Mouse (Mus musculus) kidney, postnatal 4 days (tissue): Measurements from ENCODE around the gene Nlrp1b.
A peak's percentile ranks its signal among the peaks of the same experiment; 100 is the strongest.

Experiments used
- DNase-seq, 2 experiments: peaks; one replicate each; pipeline ENCODE4 v3.0.0; 2021; ENCODE audit warnings: mixed read lengths in 2 of 2

Gene Nlrp1b

GRCm38 (mm10) chr11:71230684-71231480, at the start of gene Nlrp1b:
TSS of gene Nlrp1b (minus strand) at chr11:71230733.
- peak in 1 of 2 experiments; percentile 6 for DNase-seq

- no peak for DNase-seq
These were observed 30.5 kb upstream of the Nlrp1b start for GRCm38 (mm10) chr11:71261036-71261435.

- no peak for DNase-seq
These were observed 20.8 kb upstream of the Nlrp1b start for GRCm38 (mm10) chr11:71251333-71251732.

- DNase-seq = peak; percentile 10 to 25
These were observed 5.9 kb downstream of the Nlrp1b start for GRCm38 (mm10) chr11:71224614-71225013.

- no peak for DNase-seq
These were observed 27.8 kb downstream of the Nlrp1b start for GRCm38 (mm10) chr11:71202703-71203102.

GRCm38 (mm10) chr11:71199349-71199748, 31.2 kb downstream of the Nlrp1b start:
- no peak for DNase-seq

- DNase-seq = no peak
These were observed 60.9 kb downstream of the Nlrp1b start for GRCm38 (mm10) chr11:71169633-71170032.

- no peak for DNase-seq
These were observed 66.4 kb downstream of the Nlrp1b start for GRCm38 (mm10) chr11:71164139-71164538.

- no peak for DNase-seq
These were observed 70.9 kb downstream of the Nlrp1b start for GRCm38 (mm10) chr11:71159439-71160136.

GRCm38 (mm10) chr11:71155272-71155671, 75.3 kb downstream of the Nlrp1b start:
- DNase-seq = no peak

- peak in 1 of 2 experiments; percentile 11 for DNase-seq
These were observed 85.9 kb downstream of the Nlrp1b start, which contains the start of gene Nlrp1a for GRCm38 (mm10) chr11:71144661-71145060. TSS of gene Nlrp1a (minus strand) at chr11:71144704.

GRCm38 (mm10) chr11:71142031-71142430, 88.5 kb downstream of the Nlrp1b start:
- no peak for DNase-seq

GRCm38 (mm10) chr11:71107128-71107527, 123.4 kb downstream of the Nlrp1b start:
- DNase-seq = no peak

GRCm38 (mm10) chr11:71106261-71107021, 124.1 kb downstream of the Nlrp1b start:
- no peak for DNase-seq

GRCm38 (mm10) chr11:71103931-71104330, 126.6 kb downstream of the Nlrp1b start:
- DNase-seq = no peak
